Mouse (Mus musculus): ENCODE data around the gene Ppp6r1. TPM values are rescaled to one million over a fixed set of nuclear protein-coding genes. Genes with fewer than 3 reads are reported as not detected.

The Ppp6r1 gene
- 104 and 150 TPM in 2 replicates for polyA plus RNA-seq (2012; rRNA removed)

- DNase-seq (ENCODE audit: low read depth, low spot score), result peak; percentile 94
- WGBS, result under 1% methylated on average over 54 of the region's 54 CpGs
Measured at GRCm38 (mm10) chr7:4658912-4659551, at the start of gene Ppp6r1. Gene Ppp6r1 (minus strand): TSS chr7:4659019.

GRCm38 (mm10) chr7:4705098-4705497 is 46.3 kb upstream of the Ppp6r1 start:
- no peak for DNase-seq (ENCODE audit: low read depth, low spot score)

GRCm38 (mm10) chr7:4703195-4703594 is 44.4 kb upstream of the Ppp6r1 start:
- 77% methylated on average over 7 of the region's 7 CpGs for WGBS

More at GRCm38 (mm10) chr7:4705098-4705497, 46.3 kb upstream of the Ppp6r1 start:
- WGBS, result 51% methylated on average over 18 of the region's 18 CpGs

GRCm38 (mm10) chr7:4702334-4702733 is 43.5 kb upstream of the Ppp6r1 start:
- no peak for DNase-seq (ENCODE audit: low read depth, low spot score)
- 57% methylated on average over 8 of the region's 8 CpGs for WGBS

More at GRCm38 (mm10) chr7:4703195-4703594, 44.4 kb upstream of the Ppp6r1 start:
- DNase-seq (ENCODE audit: low read depth, low spot score), result no peak

GRCm38 (mm10) chr7:4693004-4693403 is 34.2 kb upstream of the Ppp6r1 start:
- 90% methylated on average over 6 of the region's 6 CpGs for WGBS
- no peak for DNase-seq (ENCODE audit: low read depth, low spot score)

GRCm38 (mm10) chr7:4690951-4691653 is 32.3 kb upstream of the Ppp6r1 start:
- no peak for DNase-seq (ENCODE audit: low read depth, low spot score)
- 17% methylated on average over 28 of the region's 35 CpGs for WGBS

GRCm38 (mm10) chr7:4690387-4690786 is 31.6 kb upstream of the Ppp6r1 start, which contains the start of gene Brsk1:
Gene Brsk1 (plus strand): TSS chr7:4690604.
- no peak for DNase-seq (ENCODE audit: low read depth, low spot score)
- 2% methylated on average over 13 of the region's 18 CpGs for WGBS

GRCm38 (mm10) chr7:4684632-4685417 is 26.0 kb upstream of the Ppp6r1 start, which contains the start of gene Hspbp1:
Gene Hspbp1 (minus strand): TSS chr7:4685068.
- under 1% methylated on average over 32 of the region's 32 CpGs for WGBS
- peak; percentile 99 for DNase-seq (ENCODE audit: low read depth, low spot score)

- 4% methylated on average over 13 of the region's 13 CpGs for WGBS
- DNase-seq (ENCODE audit: low read depth, low spot score), result no peak
Measured at GRCm38 (mm10) chr7:4684203-4684602, 25.4 kb upstream of the Ppp6r1 start.

GRCm38 (mm10) chr7:4683307-4683706 is 24.5 kb upstream of the Ppp6r1 start:
- no peak for DNase-seq (ENCODE audit: low read depth, low spot score)
- 84% methylated on average over 5 of the region's 5 CpGs for WGBS

- no peak for DNase-seq (ENCODE audit: low read depth, low spot score)
- 73% methylated on average over 7 of the region's 7 CpGs for WGBS
Measured at GRCm38 (mm10) chr7:4675200-4675599, 16.4 kb upstream of the Ppp6r1 start.

- no peak for DNase-seq (ENCODE audit: low read depth, low spot score)
- WGBS, result 57% methylated on average over 12 of the region's 12 CpGs
Measured at GRCm38 (mm10) chr7:4674114-4674731, 15.4 kb upstream of the Ppp6r1 start.

- no peak for DNase-seq (ENCODE audit: low read depth, low spot score)
- 54% methylated on average over 4 of the region's 4 CpGs for WGBS
Measured at GRCm38 (mm10) chr7:4671956-4672355, 13.1 kb upstream of the Ppp6r1 start.

- no peak for DNase-seq (ENCODE audit: low read depth, low spot score)
- WGBS, result 88% methylated on average over 8 of the region's 8 CpGs
Measured at GRCm38 (mm10) chr7:4670655-4671255, 11.9 kb upstream of the Ppp6r1 start.

- DNase-seq (ENCODE audit: low read depth, low spot score), result no peak
- whole genome bisulfite sequencing, result 92% methylated on average over 9 of the region's 9 CpGs
Measured at GRCm38 (mm10) chr7:4669156-4669555, 10.3 kb upstream of the Ppp6r1 start.

GRCm38 (mm10) chr7:4668506-4668905 is 9.7 kb upstream of the Ppp6r1 start:
- WGBS, result 94% methylated on average over 8 of the region's 8 CpGs
- DNase-seq (ENCODE audit: low read depth, low spot score), result no peak

GRCm38 (mm10) chr7:4666871-4667270 is 8.1 kb upstream of the Ppp6r1 start:
- no peak for DNase-seq (ENCODE audit: low read depth, low spot score)
- 96% methylated on average over 5 of the region's 5 CpGs for WGBS

GRCm38 (mm10) chr7:4663742-4664141 is 4.9 kb upstream of the Ppp6r1 start:
- no peak for DNase-seq (ENCODE audit: low read depth, low spot score)
- 71% methylated on average over 2 of the region's 2 CpGs for whole genome bisulfite sequencing

- no peak for DNase-seq (ENCODE audit: low read depth, low spot score)
- 78% methylated on average over 8 of the region's 8 CpGs for WGBS
Measured at GRCm38 (mm10) chr7:4663179-4663578, 4.4 kb upstream of the Ppp6r1 start.
